Mouse (Mus musculus) lung, postnatal 4 days (tissue): ENCODE results near the gene Pam16.

Experiments
- DNase-seq, 2 experiments: peaks; one replicate each; pipeline ENCODE4 v3.0.0; 2021

The Pam16 gene

GRCm38 (mm10) chr16:4645867-4646266 is 21.1 kb upstream of the Pam16 start:
- DNase-seq, result no peak

- DNase-seq, result peak; percentile 89 to 93
Measured at GRCm38 (mm10) chr16:4643670-4644419, 19.1 kb upstream of the Pam16 start.

GRCm38 (mm10) chr16:4642937-4643336 is 18.1 kb upstream of the Pam16 start:
- peak; percentile 41 to 58 for DNase-seq

GRCm38 (mm10) chr16:4642190-4642589 is 17.4 kb upstream of the Pam16 start:
- peak; percentile 83 to 93 for DNase-seq

- DNase-seq, result peak; percentile 71 to 81
Measured at GRCm38 (mm10) chr16:4641119-4641838, 16.5 kb upstream of the Pam16 start.

- DNase-seq, result peak; percentile 55 to 62
Measured at GRCm38 (mm10) chr16:4640267-4641005, 15.6 kb upstream of the Pam16 start.

GRCm38 (mm10) chr16:4639831-4640237 is 15.0 kb upstream of the Pam16 start, which contains the start of the genes Vasn and Dnaja3:
TSS of gene Vasn (plus strand) at chr16:4639941.
TSS of gene Dnaja3 (plus strand) at chr16:4639989.
- peak; percentile 93 to 94 for DNase-seq

- DNase-seq, result no peak
Measured at GRCm38 (mm10) chr16:4638891-4639390, 14.2 kb upstream of the Pam16 start.

GRCm38 (mm10) chr16:4635760-4636159 is 11.0 kb upstream of the Pam16 start:
- DNase-seq, result no peak

GRCm38 (mm10) chr16:4634681-4635080 is 9.9 kb upstream of the Pam16 start:
- DNase-seq, result peak in 1 of 2 experiments; percentile 17

GRCm38 (mm10) chr16:4633661-4634060 is 8.9 kb upstream of the Pam16 start:
- DNase-seq, result no peak

GRCm38 (mm10) chr16:4632050-4632449 is 7.3 kb upstream of the Pam16 start:
- DNase-seq, result peak in 1 of 2 experiments; percentile 58

GRCm38 (mm10) chr16:4629950-4630349 is 5.2 kb upstream of the Pam16 start:
- DNase-seq, result peak; percentile 77 to 87

GRCm38 (mm10) chr16:4628898-4629419 is 4.2 kb upstream of the Pam16 start:
- DNase-seq, result no peak

- no peak for DNase-seq
Measured at GRCm38 (mm10) chr16:4627105-4627504, 2.3 kb upstream of the Pam16 start.

GRCm38 (mm10) chr16:4624074-4624473 is 714 bp downstream of the Pam16 start:
- DNase-seq, result no peak

GRCm38 (mm10) chr16:4616829-4617228 is 8.0 kb downstream of the Pam16 start:
- no peak for DNase-seq

GRCm38 (mm10) chr16:4615297-4615696 is 9.5 kb downstream of the Pam16 start:
- no peak for DNase-seq

- DNase-seq, result no peak
Measured at GRCm38 (mm10) chr16:4614639-4615038, 10.1 kb downstream of the Pam16 start.

- no peak for DNase-seq
Measured at GRCm38 (mm10) chr16:4613736-4614135, 11.1 kb downstream of the Pam16 start.

GRCm38 (mm10) chr16:4611676-4612075 is 13.1 kb downstream of the Pam16 start:
- DNase-seq, result no peak

- DNase-seq, result no peak
Measured at GRCm38 (mm10) chr16:4611193-4611592, 13.6 kb downstream of the Pam16 start.

- DNase-seq, result peak in 1 of 2 experiments; percentile 67
Measured at GRCm38 (mm10) chr16:4608532-4609059, 16.2 kb downstream of the Pam16 start.
